Mouse (Mus musculus): Measurements from ENCODE around the gene Itgb2.

DNA sequence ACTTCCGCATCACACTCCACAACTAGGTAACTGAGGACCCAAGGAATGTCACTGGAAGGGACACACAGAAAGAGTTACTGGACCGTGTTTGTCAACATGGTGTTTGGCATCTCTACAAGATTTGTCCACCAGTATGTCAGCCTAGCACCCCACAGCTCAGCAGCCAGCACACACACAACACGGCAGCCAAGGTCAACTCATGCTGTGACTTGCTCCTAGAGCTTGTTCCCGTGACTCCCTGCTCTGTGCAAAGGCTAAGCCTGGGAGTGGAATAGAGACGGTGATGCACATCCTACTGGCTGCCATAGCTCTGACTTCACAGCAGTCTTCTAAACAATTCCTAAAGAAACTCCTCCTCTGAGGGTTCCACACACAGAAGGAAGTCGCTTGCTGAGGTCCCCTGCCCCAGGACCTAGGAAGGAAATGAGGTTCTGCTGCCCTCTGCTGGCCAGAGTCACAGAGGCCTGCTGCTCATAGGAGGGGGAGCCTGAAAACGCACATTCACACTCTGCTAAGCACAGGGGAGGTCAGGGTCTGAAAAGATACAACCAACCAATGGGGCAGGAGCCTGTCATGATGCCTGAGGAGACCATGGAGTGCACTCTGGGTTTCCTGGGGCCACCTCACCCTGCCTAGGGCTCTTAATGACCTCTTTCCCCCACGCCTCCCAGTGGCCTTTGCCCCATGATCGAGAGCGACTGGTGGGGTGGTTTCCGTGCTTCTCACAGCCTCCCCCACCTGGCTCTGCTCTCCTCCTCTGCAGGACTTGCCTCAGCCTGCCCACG is 20.5 kb upstream of the Itgb2 start:
- no peak for TF ChIP-seq POLR2A (IDR thresholded peaks at IDR 0.05; ENCODE audit: low read depth, low read length)
- TF ChIP-seq CTCF (conservative IDR thresholded peaks at IDR 0.05; ENCODE audit: insufficient read depth, insufficient read length, low read depth, low read length), result peak; percentile 92
